Mouse (Mus musculus) CH12.LX (cell line): ENCODE results near the gene Gsc. TPM values are rescaled to one million over a fixed set of nuclear protein-coding genes. Genes with fewer than 3 reads are reported as not detected.

Source experiments
- DNase-seq: peaks from one replicate; pipeline ENCODE4 v3.0.0-alpha.2; 2013; ENCODE audit errors: extremely low read depth
- H3K27ac ChIP-seq: 2 replicates; pipeline ENCODE4 v1.5.1; 2012; ENCODE audit warnings: low read depth, mild to moderate bottlenecking, control low read depth, moderate library complexity; ENCODE audit not compliant: insufficient read depth
- H3K27me3 ChIP-seq: replicated peaks from 2 replicates; pipeline ENCODE3; 2012; ENCODE audit warnings: inconsistent platforms
- H3K36me3 ChIP-seq, 2 experiments: replicated peaks in 1 of 2; 2 replicates each; pipeline versions ENCODE3 to v1.6.1; 2012; ENCODE audit warnings: inconsistent platforms in 1 of 2, low read length in 1 of 2, mild to moderate bottlenecking in 1 of 2, mixed read lengths in 1 of 2, moderate library complexity in 1 of 2; ENCODE audit not compliant: control insufficient read depth in 1 of 2, insufficient read depth in 1 of 2
- H3K4me1 ChIP-seq, 2 experiments: 2 replicates each; pipeline ENCODE4 v1.6.1; 2012; ENCODE audit warnings: inconsistent platforms in 1 of 2, moderate library complexity in 1 of 2; ENCODE audit not compliant: insufficient read depth in 2 of 2, control insufficient read depth in 1 of 2
- H3K4me2 ChIP-seq: 2 replicates; pipeline ENCODE4 v1.6.1; 2012; ENCODE audit warnings: low read depth, mild to moderate bottlenecking, control low read depth; ENCODE audit not compliant: poor library complexity, insufficient read depth, severe bottlenecking
- H3K4me3 ChIP-seq, 3 experiments: fragments of 150-350 bp in 1 of 3; sonication (generic) in 1 of 3; replicated peaks in 1 of 3; 2 replicates each; pipeline versions ENCODE3 to v1.5.1; 2011 to 2012; ENCODE audit warnings: low read depth in 2 of 3, low read length in 2 of 3, mild to moderate bottlenecking in 2 of 3, moderate library complexity in 2 of 3, control low read depth in 1 of 3, improper control_type of control experiment in 1 of 3, inconsistent platforms in 1 of 3, mixed read lengths in 1 of 3; ENCODE audit not compliant: poor library complexity in 1 of 3
- H3K79me2 ChIP-seq: replicated peaks from 2 replicates; pipeline ENCODE4 v1.6.1; 2012; ENCODE audit warnings: mild to moderate bottlenecking, moderate library complexity; ENCODE audit not compliant: control insufficient read depth, poor library complexity, insufficient read depth, severe bottlenecking; ENCODE audit errors: extremely low read depth
- H3K9ac ChIP-seq: 2 replicates; pipeline ENCODE4 v1.6.1; 2012; ENCODE audit warnings: low read depth, mild to moderate bottlenecking, control low read depth, moderate library complexity; ENCODE audit not compliant: insufficient read depth
- H3K9me3 ChIP-seq: replicated peaks from 2 replicates; pipeline ENCODE3; 2012; ENCODE audit warnings: low read length, inconsistent platforms, mixed read lengths
- E2F4 ChIP-seq: IDR thresholded peaks from 2 replicates; pipeline ENCODE4 v1.6.1; 2011; ENCODE audit warnings: low read depth, low read length, improper control_type of control experiment; ENCODE audit not compliant: insufficient replicate concordance
- ELF1 ChIP-seq: IDR thresholded peaks from 2 replicates; pipeline ENCODE4 v1.6.1; 2014; ENCODE audit warnings: low read depth, mild to moderate bottlenecking, inconsistent platforms, low read length, improper control_type of control experiment
- ETS1 ChIP-seq: conservative IDR thresholded peaks from 2 replicates; pipeline ENCODE4 v1.6.1; 2012; ENCODE audit warnings: low read depth, mild to moderate bottlenecking, inconsistent platforms, low read length, improper control_type of control experiment, moderate library complexity
- GABPA ChIP-seq: IDR thresholded peaks from 2 replicates; pipeline ENCODE4 v1.6.1; 2012; ENCODE audit warnings: low read depth, low read length, improper control_type of control experiment, inconsistent platforms; ENCODE audit not compliant: insufficient replicate concordance
- HCFC1 ChIP-seq: IDR thresholded peaks from 2 replicates; pipeline ENCODE4 v1.6.1; 2012; ENCODE audit warnings: low read depth, mild to moderate bottlenecking, inconsistent platforms, low read length, improper control_type of control experiment
- KAT2A ChIP-seq: IDR thresholded peaks from 2 replicates; pipeline ENCODE4 v1.6.1; 2012; ENCODE audit warnings: low read length, improper control_type of control experiment, inconsistent platforms; ENCODE audit not compliant: insufficient replicate concordance
- MAFK ChIP-seq: IDR thresholded peaks from 2 replicates; pipeline ENCODE4 v1.6.1; 2011; ENCODE audit warnings: low read length, improper control_type of control experiment; ENCODE audit not compliant: insufficient replicate concordance
- MAZ ChIP-seq: IDR thresholded peaks from 2 replicates; pipeline ENCODE4 v1.6.1; 2012; ENCODE audit warnings: low read depth, mild to moderate bottlenecking, inconsistent platforms, low read length, improper control_type of control experiment, moderate library complexity
- MXI1 ChIP-seq: IDR thresholded peaks from 2 replicates; pipeline ENCODE4 v1.6.1; 2011; ENCODE audit warnings: mild to moderate bottlenecking, low read depth, low read length, improper control_type of control experiment
- NELFE ChIP-seq: IDR thresholded peaks from 2 replicates; pipeline ENCODE4 v1.6.1; 2011; ENCODE audit warnings: low read depth, low read length, improper control_type of control experiment
- NRF1 ChIP-seq: IDR thresholded peaks from 2 replicates; pipeline ENCODE4 v1.6.1; 2014; ENCODE audit warnings: low read depth, mild to moderate bottlenecking, inconsistent platforms, low read length, improper control_type of control experiment, moderate library complexity
- POLR2AphosphoS2 ChIP-seq: IDR thresholded peaks from 2 replicates; pipeline ENCODE4 v1.6.1; 2011; ENCODE audit warnings: low read depth, low read length, improper control_type of control experiment
- RAD21 ChIP-seq: IDR thresholded peaks from 2 replicates; pipeline ENCODE4 v1.6.1; 2011; ENCODE audit warnings: low read depth, mild to moderate bottlenecking, low read length, improper control_type of control experiment, moderate library complexity
- TBP ChIP-seq: conservative IDR thresholded peaks from 2 replicates; pipeline ENCODE4 v1.6.1; 2011; ENCODE audit warnings: low read depth, low read length, improper control_type of control experiment
- TCF12 ChIP-seq: IDR thresholded peaks from 2 replicates; pipeline ENCODE4 v1.6.1; 2014; ENCODE audit warnings: low read depth, mild to moderate bottlenecking, inconsistent platforms, low read length, improper control_type of control experiment
- USF1 ChIP-seq: IDR thresholded peaks from 2 replicates; pipeline ENCODE4 v1.6.1; 2014; ENCODE audit warnings: low read depth, mild to moderate bottlenecking, inconsistent platforms, low read length, improper control_type of control experiment
- ZKSCAN1 ChIP-seq: IDR thresholded peaks from 2 replicates; pipeline ENCODE4 v1.6.1; 2012; ENCODE audit warnings: low read depth, inconsistent platforms, low read length, improper control_type of control experiment, borderline replicate concordance
- ZMIZ1 ChIP-seq: IDR thresholded peaks from 2 replicates; pipeline ENCODE4 v1.6.1; 2012; ENCODE audit warnings: low read depth, mild to moderate bottlenecking, inconsistent platforms, low read length, improper control_type of control experiment
- ZNF384 ChIP-seq: IDR thresholded peaks from 2 replicates; pipeline ENCODE4 v1.6.1; 2012; ENCODE audit warnings: low read depth, low read length, improper control_type of control experiment, inconsistent platforms
- dilution Hi-C: fragments of 300-500 bp; cut with MboI; formaldehyde crosslinking; loops from 2 replicates; pipeline ENCODE4 v1.14.3; 2020; ENCODE audit warnings: low sequenced_read_pairs; ENCODE audit not compliant: extremely low pct_unique_long_range_greater_than_20kb, extremely low pct_ligation_motif_present
- in situ Hi-C: fragments of 300-500 bp; cut with MboI; formaldehyde crosslinking; loops from 3 replicates; pipeline ENCODE4 v1.14.3; 2019; ENCODE audit warnings: low sequenced_read_pairs, low pct_ligation_motif_present, low pct_unique_long_range_greater_than_20kb, mixed read lengths
- polyA plus RNA-seq: library from polyadenylated mRNA; unstranded; fragments of >175 nt; gene quantifications from 2 replicates; pipeline ENCODE4 v1.2.1, GENCODE M21; 2012; ENCODE audit warnings: low read depth; ENCODE audit not compliant: insufficient read length
- total RNA-seq, 2 experiments: library from RNA; depleted of rRNA; stranded (reverse); fragments of 300-350 nt in 1 of 2; fragments of >200 nt in 1 of 2; gene quantifications; 2 replicates each; pipeline ENCODE4 v1.2.3; 2012 to 2014

Gsc gene
- total and polyA plus RNA-seq, 3 experiments = not detected

GRCm38 (mm10) chr12:104425591-104425990 lies 47.5 kb downstream of the Gsc start:
- in situ Hi-C loops = loop anchor here (10.0 to 25.0 kb wide), 2 partner anchors 441 to 512 kb away; partner anchors contain the start of gene Serpina11
- Histone ChIP-seq H3K4me2 (no peak overlapping the region), H3K9ac (no peak overlapping the region), H3K27me3 (peaks cover 59% of the 10 kb centered on the region), H3K36me3 (no peaks in the 10 kb centered on the region), H3K79me2 (no peaks in the 10 kb centered on the region), H3K27ac (no peak overlapping the region), H3K4me3 (no peak overlapping the region), H3K9me3 (no peaks in the 10 kb centered on the region), H3K4me1 (no peaks in the 10 kb centered on the region)
- no peak for TF ChIP-seq ELF1
- TF ChIP-seq USF1 = no peak
- dilution Hi-C loops = no loop called here
- no peak for DNase-seq

- peaks cover 2 to 3% of the 10 kb centered on the region in 2 experiments; a peak in 2 of 4 replicates for H3K4me1 ChIP-seq
- no peak overlapping the region for H3K4me2 ChIP-seq
- no peaks in the 10 kb centered on the region for H3K36me3 ChIP-seq
- no peaks in the 10 kb centered on the region for H3K9me3 ChIP-seq
- DNase-seq = no peak
- in situ Hi-C loops = loop anchor here (5.0 to 10.0 kb wide), 2 partner anchors 346 to 438 kb away; partner anchors contain the start of gene Serpina11
- no peaks in the 10 kb centered on the region for H3K79me2 ChIP-seq
- peaks cover 57% of the 10 kb centered on the region for H3K27me3 ChIP-seq
- TF ChIP-seq HCFC1 (no peak), ELF1 (no peak), NELFE (no peak), KAT2A (no peak), MXI1 (no peak), E2F4 (no peak), POLR2AphosphoS2 (no peak), ETS1 (no peak), MAFK (no peak), ZNF384 (no peak), RAD21 (no peak), TBP (no peak), MAZ (no peak), ZMIZ1 (no peak), NRF1 (no peak), GABPA (no peak), TCF12 (no peak), ZKSCAN1 (no peak), USF1 (no peak)
- dilution Hi-C loops = no loop called here
- H3K27ac ChIP-seq = no peak overlapping the region
- no peak overlapping the region for H3K9ac ChIP-seq
- no peak overlapping the region for H3K4me3 ChIP-seq
Observed at GRCm38 (mm10) chr12:104422615-104423392, 50.3 kb downstream of the Gsc start.

Other genes starting within 250 kb of the Gsc start
- 0.88 and 1.4 TPM in 2 replicates for gene Serpina3g, start 237.1 kb downstream of the Gsc start, total RNA-seq (2012; rRNA removed)
- 12.9 and 13.9 TPM in 2 replicates for gene Serpina3g, start 237.1 kb downstream of the Gsc start, total RNA-seq (2014; rRNA removed)
- 9.3 and 11.7 TPM in 2 replicates for gene Serpina3g, start 237.1 kb downstream of the Gsc start, polyA plus RNA-seq
- gene Serpina3i, start 210.2 kb downstream of the Gsc start, total RNA-seq (2012; rRNA removed) = not detected in 2 replicates
- gene Serpina3i, start 210.2 kb downstream of the Gsc start, total RNA-seq (2014; rRNA removed) = not detected in 2 replicates
- not detected in 2 replicates for gene Serpina3i, start 210.2 kb downstream of the Gsc start, polyA plus RNA-seq
- not detected in 2 replicates for gene Serpina3j, start 158.8 kb downstream of the Gsc start, total RNA-seq (2012; rRNA removed)
- gene Serpina3j, start 158.8 kb downstream of the Gsc start, total RNA-seq (2014; rRNA removed) = not detected in 2 replicates
- gene Serpina3j, start 158.8 kb downstream of the Gsc start, polyA plus RNA-seq = not detected in 2 replicates
- not detected in 2 replicates for gene Serpina3k, start 134.8 kb downstream of the Gsc start, total RNA-seq (2012; rRNA removed)
- gene Serpina3k, start 134.8 kb downstream of the Gsc start, total RNA-seq (2014; rRNA removed) = not detected in 2 replicates
- gene Serpina3k, start 134.8 kb downstream of the Gsc start, polyA plus RNA-seq = not detected in 2 replicates
- not detected in 2 replicates for gene Serpina3m, start 134.8 kb downstream of the Gsc start, total RNA-seq (2012; rRNA removed)
- not detected in 2 replicates for gene Serpina3m, start 134.8 kb downstream of the Gsc start, total RNA-seq (2014; rRNA removed)
- not detected in 2 replicates for gene Serpina3m, start 134.8 kb downstream of the Gsc start, polyA plus RNA-seq
- not detected in 2 replicates for gene Serpina3n, start 66.6 kb downstream of the Gsc start, total RNA-seq (2012; rRNA removed)
- gene Serpina3n, start 66.6 kb downstream of the Gsc start, total RNA-seq (2014; rRNA removed) = not detected in 2 replicates
- not detected in 2 replicates for gene Serpina3n, start 66.6 kb downstream of the Gsc start, polyA plus RNA-seq